Mouse (Mus musculus): ENCODE results near the gene Myh13. TPM values are rescaled to one million over a fixed set of nuclear protein-coding genes. Genes with fewer than 3 reads are reported as not detected.

The Myh13 gene
- total RNA-seq, 2 experiments from 2014 or later = not detected

- DNase-seq (ENCODE audit: low spot score in 2 of 2) = no peak
Observed at GRCm38 (mm10) chr11:67386815-67387415, 65.5 kb downstream of the Myh13 start.

GRCm38 (mm10) chr11:67390679-67391384, 69.4 kb downstream of the Myh13 start:
- DNase-seq (ENCODE audit: low spot score in 2 of 2) = no peak

- no peak for DNase-seq (ENCODE audit: low spot score in 2 of 2)
Observed at GRCm38 (mm10) chr11:67392369-67392768, 70.9 kb downstream of the Myh13 start.

- no peak for DNase-seq (ENCODE audit: low spot score in 2 of 2)
Observed at GRCm38 (mm10) chr11:67400956-67401355, 79.5 kb downstream of the Myh13 start.

- no peak for DNase-seq (ENCODE audit: low spot score in 2 of 2)
Observed at GRCm38 (mm10) chr11:67414346-67414940, 93.0 kb downstream of the Myh13 start.

Other genes starting within 250 kb of the Myh13 start
- gene Myh3, start 243.4 kb upstream of the Myh13 start, total RNA-seq (2021) = under 1 TPM; 0.06 to 0.07 TPM
- 1 to 10 TPM in 1 of 2 experiments, not detected in 1; 5.2 TPM for gene Myh2, start 150.6 kb upstream of the Myh13 start, total RNA-seq (2021)
- 1 to 10 TPM in 1 of 2 experiments, under 1 TPM in 1; 0.03 to 7.7 TPM for gene Myh1, start 121.6 kb upstream of the Myh13 start, total RNA-seq (2021)
- gene Myh4, start 83.6 kb upstream of the Myh13 start, total RNA-seq (2021) = 1 to 10 TPM in 1 of 2 experiments, not detected in 1; 1.4 TPM
- under 1 TPM in 1 of 2 experiments, not detected in 1; 0.10 TPM for gene Myh8, start 44.5 kb upstream of the Myh13 start, total RNA-seq (2021)
- gene Gas7, start 133.8 kb downstream of the Myh13 start, total RNA-seq (2021) = 10 to 100 TPM; 35.5 to 52.9 TPM

Measured in adrenal gland, adult 18-20 months (tissue).